Mouse (Mus musculus) bone marrow macrophage, adult 2 months (primary cell): Measurements from ENCODE around the gene Matn1.

ENCODE experiments used
- CTCF ChIP-seq: IDR thresholded peaks from 2 replicates; pipeline ENCODE4 v1.5.1; 2012; ENCODE audit warnings: low read depth, mild to moderate bottlenecking, low read length, moderate library complexity
- POLR2A ChIP-seq: IDR thresholded peaks from 2 replicates; pipeline ENCODE4 v1.6.1; 2012; ENCODE audit warnings: mild to moderate bottlenecking, low read depth, low read length, borderline replicate concordance

GRCm38 (mm10) chr4:130910666-130911065 lies 33.5 kb upstream of the Matn1 start:
- TF ChIP-seq POLR2A (no peak), CTCF (no peak)
